Mouse (Mus musculus) bone marrow macrophage, adult 2 months (primary cell): ENCODE data around the gene Gpr182. TPM values are rescaled to one million over a fixed set of nuclear protein-coding genes. Genes with fewer than 3 reads are reported as not detected.
A peak's percentile ranks its signal among the peaks of the same experiment; 100 is the strongest.

Source experiments
- H3K27ac ChIP-seq: 2 replicates; pipeline ENCODE4 v1.5.1; 2012; ENCODE audit warnings: low read depth, low read length; ENCODE audit not compliant: insufficient read depth
- H3K4me1 ChIP-seq: 2 replicates; pipeline ENCODE4 v1.6.1; 2012; ENCODE audit warnings: low read length; ENCODE audit not compliant: control insufficient read depth, insufficient read depth
- H3K4me3 ChIP-seq: 2 replicates; pipeline ENCODE4 v1.5.1; 2012; ENCODE audit warnings: mild to moderate bottlenecking, low read length, moderate library complexity; ENCODE audit not compliant: insufficient read depth
- CTCF ChIP-seq: IDR thresholded peaks from 2 replicates; pipeline ENCODE4 v1.5.1; 2012; ENCODE audit warnings: low read depth, mild to moderate bottlenecking, low read length, moderate library complexity
- POLR2A ChIP-seq: IDR thresholded peaks from 2 replicates; pipeline ENCODE4 v1.6.1; 2012; ENCODE audit warnings: mild to moderate bottlenecking, low read depth, low read length, borderline replicate concordance
- polyA plus RNA-seq: library from polyadenylated mRNA; stranded (reverse); fragments of >200 nt; gene quantifications from 2 replicates; pipeline ENCODE4 v1.2.4, GENCODE M21; 2012; ENCODE audit not compliant: missing spikeins, insufficient read depth, insufficient read length

Gene Gpr182
- polyA plus RNA-seq, 1 experiment = not detected

DNA sequence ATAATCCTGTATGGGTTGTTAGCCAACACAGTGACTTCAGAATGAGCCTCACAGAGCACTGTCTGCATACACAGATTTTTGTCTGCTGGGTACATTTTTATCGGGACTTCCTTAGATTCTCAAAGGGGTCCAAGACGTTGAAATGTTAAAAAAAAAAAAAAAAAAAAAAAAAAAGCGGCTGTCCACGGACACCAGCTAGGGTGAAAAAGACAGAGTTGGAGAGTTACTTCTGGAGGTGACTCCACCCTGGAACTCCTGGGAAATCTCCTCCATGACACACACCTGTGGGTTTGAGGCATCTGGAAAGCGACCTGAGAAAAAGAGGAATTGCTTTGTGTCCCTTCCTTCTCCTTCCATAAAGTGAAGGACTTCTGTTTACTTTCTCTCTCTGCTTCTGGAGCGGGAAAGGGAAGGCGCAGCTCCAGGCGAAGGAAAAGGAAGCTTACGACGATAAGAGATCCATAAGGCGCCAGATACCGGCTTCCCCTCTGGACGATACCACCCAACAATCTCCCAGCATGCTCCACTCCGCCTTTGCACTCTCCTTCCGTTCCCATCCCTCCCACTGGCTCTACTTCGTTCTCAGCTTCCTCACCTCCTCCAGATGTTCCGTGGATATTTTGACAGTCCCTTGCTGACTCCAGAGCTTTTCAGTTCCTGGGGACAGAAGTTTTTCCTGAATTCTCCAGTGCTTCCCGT lies 4.4 kb upstream of the Gpr182 start:
- Histone ChIP-seq H3K27ac (no peak overlapping the region), H3K4me3 (no peak overlapping the region), H3K4me1 (no peaks in the 10 kb centered on the region)
- TF ChIP-seq CTCF (no peak), POLR2A (no peak)

DNA sequence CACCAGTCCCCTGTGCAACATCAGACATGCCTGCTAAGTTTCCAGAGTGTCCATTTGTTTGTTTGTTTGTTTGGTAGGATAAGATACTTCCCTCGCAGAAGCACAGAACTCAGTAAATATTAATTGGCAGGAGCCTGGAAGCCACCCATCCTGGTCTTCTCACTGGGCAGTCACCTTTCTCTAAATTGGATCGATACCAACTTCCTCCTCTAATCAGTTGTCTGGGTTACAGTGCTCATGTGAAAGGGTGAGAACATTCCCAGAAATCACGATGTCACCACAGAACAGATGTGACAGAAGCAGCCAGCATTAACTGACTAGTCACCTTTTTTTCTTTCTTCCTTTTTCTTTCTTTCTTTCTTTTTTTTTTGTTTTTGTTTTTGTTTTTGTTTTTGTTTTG lies 3.7 kb upstream of the Gpr182 start:
- no peak overlapping the region for H3K4me3 ChIP-seq
- H3K27ac ChIP-seq = no peak overlapping the region
- H3K4me1 ChIP-seq = no peaks in the 10 kb centered on the region
- TF ChIP-seq POLR2A (no peak), CTCF (no peak)

DNA sequence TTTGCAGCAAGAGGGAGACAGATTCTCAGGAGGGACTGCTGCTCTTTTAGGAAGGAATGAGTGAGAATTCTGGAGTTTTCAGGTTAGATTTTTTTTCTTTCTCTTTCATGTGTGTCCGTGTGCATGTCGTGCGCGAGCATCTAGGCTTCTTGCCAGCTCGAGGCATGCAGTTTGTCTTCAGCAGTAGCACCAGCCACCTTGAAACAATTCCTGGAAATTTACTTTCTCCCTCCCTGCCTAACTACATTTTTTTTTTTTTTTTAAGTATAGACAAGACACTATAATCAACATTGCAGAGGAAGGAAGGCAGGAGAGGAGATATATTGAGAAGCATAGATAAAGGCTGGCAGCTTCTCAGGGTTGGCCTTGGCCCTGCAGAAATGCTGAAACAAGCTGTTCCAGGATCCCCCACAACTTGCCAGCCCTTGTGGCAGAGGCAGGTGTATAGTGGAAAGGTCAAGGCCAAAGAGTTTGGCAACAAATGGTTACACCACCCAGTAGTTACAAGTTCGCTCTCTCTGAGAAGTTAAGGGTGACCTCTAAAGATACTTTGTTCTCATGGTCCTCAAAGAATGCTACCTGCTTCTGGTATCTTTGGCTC lies 3.1 kb upstream of the Gpr182 start:
- H3K4me3 ChIP-seq = no peak overlapping the region
- no peak for TF ChIP-seq CTCF
- no peak for TF ChIP-seq POLR2A
- no peaks in the 10 kb centered on the region for H3K4me1 ChIP-seq
- no peak overlapping the region for H3K27ac ChIP-seq

DNA sequence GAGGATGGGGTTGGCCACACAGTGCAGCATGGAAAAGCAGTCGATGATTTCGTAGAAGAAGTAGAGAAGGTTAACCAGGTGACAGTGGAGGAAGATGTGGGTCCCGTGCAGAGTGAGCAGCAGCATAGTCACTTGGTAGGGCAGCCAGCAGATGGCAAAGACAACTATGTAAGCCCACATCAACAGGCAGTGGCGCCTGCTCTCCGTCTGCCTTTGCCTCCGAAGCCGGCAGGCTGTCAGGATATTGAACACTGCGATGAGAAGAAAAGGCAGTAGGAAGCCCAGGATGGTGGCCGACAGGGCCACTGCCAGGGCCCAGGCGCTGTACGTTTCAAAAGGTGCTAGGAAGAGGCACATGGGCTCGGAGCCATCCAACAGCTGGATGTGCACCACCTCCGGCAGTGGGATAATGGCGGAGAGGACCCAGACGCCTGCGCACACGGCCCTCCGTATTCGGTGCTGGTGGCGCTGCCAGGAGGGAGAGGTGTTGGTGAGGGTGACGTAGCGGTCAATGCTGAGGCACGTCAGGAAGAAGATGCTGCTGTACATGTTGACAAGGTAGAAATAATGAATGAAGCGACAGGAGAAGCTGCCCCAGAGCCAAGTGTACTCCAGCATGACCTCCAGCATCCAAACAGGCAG lies 1.3 kb downstream of the Gpr182 start:
- no peak overlapping the region for H3K27ac ChIP-seq
- TF ChIP-seq CTCF (no peak), POLR2A (no peak)
- H3K4me1 ChIP-seq = peaks cover 4% of the 10 kb centered on the region
- no peak overlapping the region for H3K4me3 ChIP-seq

DNA sequence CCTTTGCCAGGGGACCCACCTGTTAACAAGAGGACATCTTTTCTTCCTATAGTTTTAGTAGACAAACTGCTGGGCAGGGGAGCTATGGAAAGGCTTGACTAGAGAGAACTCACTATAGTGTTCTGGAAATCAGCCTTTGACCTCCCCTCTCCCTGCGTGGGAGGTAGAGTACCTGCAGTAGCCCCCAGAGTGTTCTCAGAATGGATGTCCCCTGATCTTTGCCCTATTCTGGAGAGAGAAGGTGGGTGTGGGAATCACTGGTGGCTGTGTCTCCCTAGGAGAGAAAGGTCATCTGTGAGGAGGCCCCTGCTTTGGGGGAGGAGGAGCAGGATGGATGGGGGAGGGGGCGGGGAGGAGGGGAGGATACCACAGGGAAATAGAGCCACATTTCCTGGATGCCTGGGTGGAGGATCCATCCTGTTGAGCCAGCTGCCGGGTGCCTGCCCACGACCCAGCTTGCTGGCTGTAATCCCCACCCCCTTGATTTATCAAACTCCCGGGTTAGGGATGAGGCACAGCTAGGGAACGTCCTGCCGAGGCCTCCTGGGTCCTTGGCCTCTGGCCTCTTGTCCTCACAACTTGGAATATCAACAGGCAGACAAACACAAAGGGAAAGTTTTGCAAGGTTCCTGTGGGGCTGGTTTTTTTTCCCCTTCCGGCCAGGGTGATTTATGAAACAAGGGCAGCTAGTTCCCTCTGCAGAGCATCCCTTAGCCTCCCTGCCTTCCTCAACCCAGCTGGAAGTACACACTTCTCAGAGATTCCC lies 2.5 kb downstream of the Gpr182 start:
- H3K4me3 ChIP-seq = no peak overlapping the region
- no peak overlapping the region for H3K27ac ChIP-seq
- peaks cover 4% of the 10 kb centered on the region for H3K4me1 ChIP-seq
- TF ChIP-seq POLR2A (no peak), CTCF (no peak)

DNA sequence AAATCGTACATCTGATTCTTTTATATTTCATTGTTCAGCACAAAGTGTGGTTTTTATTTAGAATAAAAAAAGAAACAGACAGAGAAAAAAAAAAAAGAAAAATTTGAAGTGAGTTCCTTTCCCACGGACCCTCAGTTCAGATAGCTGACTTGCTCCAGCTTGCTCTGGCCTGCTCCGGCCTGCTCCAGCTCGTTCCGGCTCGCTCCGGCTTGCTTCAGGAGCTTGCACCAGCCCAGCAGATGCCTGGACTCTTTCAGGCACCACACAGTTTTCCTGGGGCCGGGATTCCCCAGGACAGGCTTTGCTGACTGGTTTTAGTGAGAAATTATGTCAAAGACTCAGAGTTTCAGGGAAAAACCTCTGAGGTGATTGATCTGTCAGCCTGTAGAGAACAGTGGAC lies 4.3 kb downstream of the Gpr182 start:
- TF ChIP-seq CTCF (no peak), POLR2A (no peak)
- H3K27ac ChIP-seq = no peak overlapping the region
- H3K4me3 ChIP-seq = no peak overlapping the region
- peaks cover 4% of the 10 kb centered on the region for H3K4me1 ChIP-seq

DNA sequence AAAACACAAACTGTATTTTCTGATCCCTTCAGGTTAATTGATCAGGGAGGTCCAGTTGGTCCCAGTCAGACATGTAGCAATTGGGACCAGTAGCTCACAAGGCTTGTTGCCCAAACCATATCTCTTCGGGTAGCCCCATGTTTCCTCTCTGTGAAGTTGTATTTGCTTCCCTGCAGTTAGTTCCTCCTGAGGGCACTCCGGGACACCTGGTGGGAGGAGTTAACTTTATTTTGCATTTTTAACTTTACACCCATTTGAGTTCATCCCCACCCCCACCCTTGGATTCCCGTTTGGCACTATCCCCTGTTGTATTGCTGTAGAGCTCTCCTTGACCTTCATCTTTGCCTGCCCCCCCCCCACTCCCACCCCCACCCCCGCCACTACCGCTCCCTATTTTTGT lies 5.6 kb downstream of the Gpr182 start:
- no peak overlapping the region for H3K4me3 ChIP-seq
- peaks cover 4% of the 10 kb centered on the region for H3K4me1 ChIP-seq
- no peak overlapping the region for H3K27ac ChIP-seq
- TF ChIP-seq CTCF = no peak
- no peak for TF ChIP-seq POLR2A

DNA sequence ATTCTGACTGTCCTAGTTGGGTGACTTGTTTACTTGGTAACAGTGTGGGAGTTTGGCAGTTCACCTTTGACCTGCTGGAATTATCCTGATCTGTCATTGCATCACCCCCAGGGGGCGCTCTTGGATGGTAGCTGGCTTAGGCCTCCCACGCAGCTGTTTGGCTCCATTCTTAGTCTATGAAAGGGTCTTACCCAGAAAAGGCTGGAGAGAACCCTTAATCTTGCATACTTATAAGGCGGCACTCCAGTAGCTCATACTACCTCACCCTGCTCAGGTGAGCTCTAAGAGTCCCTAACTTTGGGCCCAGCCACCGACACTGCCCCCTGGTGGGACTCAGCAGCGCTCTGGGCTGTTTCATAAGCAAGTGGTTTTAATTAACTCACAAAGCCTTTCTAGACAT lies 6.9 kb downstream of the Gpr182 start:
- Histone ChIP-seq H3K27ac (no peak overlapping the region), H3K4me1 (peaks cover 6% of the 10 kb centered on the region), H3K4me3 (no peak overlapping the region)
- TF ChIP-seq POLR2A (no peak), CTCF (peak; percentile 91)

DNA sequence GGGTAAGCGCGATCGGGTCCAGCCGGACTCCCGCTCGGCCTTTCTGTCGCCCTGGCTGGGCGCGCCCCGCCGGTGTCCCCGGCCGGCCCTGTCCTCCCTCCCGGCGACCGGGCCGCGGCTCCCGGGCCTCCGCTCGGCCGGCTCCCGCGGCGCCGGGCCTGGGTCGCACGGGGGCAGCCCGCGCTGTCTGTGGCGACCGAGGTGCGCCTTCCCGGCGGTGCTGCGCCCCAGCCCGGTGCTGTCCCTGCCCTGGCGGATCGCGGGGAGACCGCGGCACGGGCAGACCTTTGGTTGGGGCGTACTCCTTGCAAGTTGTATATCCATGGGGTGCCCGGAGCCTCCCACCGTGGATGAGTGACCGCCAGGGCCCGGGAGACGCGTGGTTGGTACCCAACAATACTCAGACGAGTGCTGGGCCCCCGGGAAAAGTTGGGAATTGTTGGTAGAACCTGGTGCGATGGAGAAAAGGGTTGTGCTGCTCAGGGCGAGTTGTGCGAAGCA lies 11.8 kb downstream of the Gpr182 start:
- Histone ChIP-seq H3K4me3 (peak overlapping the region; percentile 94), H3K4me1 (peaks cover 19% of the 10 kb centered on the region), H3K27ac (no peak overlapping the region)
- no peak for TF ChIP-seq CTCF
- TF ChIP-seq POLR2A = no peak

DNA sequence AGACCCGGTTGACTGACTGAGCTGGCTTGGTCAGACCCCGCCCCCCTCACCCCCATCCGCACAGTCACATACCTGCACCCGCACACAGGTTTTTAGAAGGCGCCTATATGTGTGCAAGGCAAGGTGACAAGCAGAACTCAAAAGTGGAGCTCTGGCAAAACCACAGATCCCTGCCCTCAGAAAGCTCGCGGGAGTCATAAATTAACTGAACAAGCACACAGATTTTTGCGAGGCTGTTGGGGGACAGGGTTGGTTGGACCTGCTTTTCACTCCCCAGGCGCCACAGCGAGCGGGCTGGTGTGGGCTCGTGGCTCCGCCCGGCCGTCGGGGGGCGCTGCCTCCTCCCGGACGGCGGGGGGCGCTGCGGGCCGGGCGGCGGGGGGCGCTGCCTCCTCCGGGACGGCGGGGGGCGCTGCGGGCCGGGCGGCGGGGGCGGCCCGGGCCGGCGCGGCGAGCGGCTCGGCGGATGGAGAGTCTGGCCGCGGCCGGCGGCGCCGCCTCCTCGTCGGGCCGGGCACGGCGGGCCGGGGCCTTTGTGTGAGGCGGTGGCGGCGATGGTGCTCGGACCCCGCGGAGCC lies 12.4 kb downstream of the Gpr182 start, which contains the start of gene Zbtb39:
Zbtb39 (plus strand) TSS at position 456 of the 578 bp plus-strand sequence.
- H3K4me3 ChIP-seq = peak within 1 kb of the TSS; percentile 94
- no peak within 1 kb of the TSS for H3K27ac ChIP-seq
- peaks cover 19% of the 10 kb centered on the region for H3K4me1 ChIP-seq
- TF ChIP-seq CTCF = 0 out of 2 replicates have a peak, but pooled peaks have one; percentile 14
- no peak for TF ChIP-seq POLR2A
